Mouse (Mus musculus) bone marrow, adult 2 months (tissue): ENCODE results near the gene Mertk.

Source experiments
- CTCF ChIP-seq: fragments of 200-500 bp; IDR thresholded peaks from 2 replicates; pipeline ENCODE4 v1.5.1; 2011; ENCODE audit warnings: low read length, control low read depth; ENCODE audit not compliant: control insufficient read depth, insufficient read depth
- POLR2A ChIP-seq: fragments of 200-500 bp; IDR thresholded peaks from 2 replicates; pipeline ENCODE4 v1.6.1; 2011; ENCODE audit warnings: low read depth, mild to moderate bottlenecking, control low read depth, low read length, borderline replicate concordance; ENCODE audit not compliant: control insufficient read depth

- TF ChIP-seq CTCF = no peak
- TF ChIP-seq POLR2A = no peak
Measured at GRCm38 (mm10) chr2:128719380-128719779, 20.6 kb downstream of the Mertk start.
